Mouse (Mus musculus) frontal cortex, adult (tissue): ENCODE measurements around the gene Syt6.

Experiments used
- ATAC-seq: cut with Nextera tagmentation; 2 replicates; pipeline ENCODE4 v1.9.2; 2017; ENCODE audit warnings: mild to moderate bottlenecking, moderate library complexity, mixed read lengths; ENCODE audit not compliant: low TSS enrichment

Syt6 gene

GRCm38 (mm10) chr3:103575156-103575892 lies at the start of gene Syt6:
TSS of gene Syt6 (plus strand) at chr3:103575231.
- no peak for ATAC-seq

GRCm38 (mm10) chr3:103526201-103526704 lies 48.8 kb upstream of the Syt6 start:
- ATAC-seq, result no peak

GRCm38 (mm10) chr3:103526864-103527263 lies 48.2 kb upstream of the Syt6 start:
- no peak for ATAC-seq

- ATAC-seq, result no peak
Measured at GRCm38 (mm10) chr3:103534036-103534435, 41.0 kb upstream of the Syt6 start.

GRCm38 (mm10) chr3:103535207-103535606 lies 39.8 kb upstream of the Syt6 start:
- no peak for ATAC-seq

- ATAC-seq, result no peak
Measured at GRCm38 (mm10) chr3:103539148-103539547, 35.9 kb upstream of the Syt6 start.

- no peak for ATAC-seq
Measured at GRCm38 (mm10) chr3:103546166-103546565, 28.9 kb upstream of the Syt6 start.

GRCm38 (mm10) chr3:103546626-103547025 lies 28.4 kb upstream of the Syt6 start:
- ATAC-seq, result no peak

- no peak for ATAC-seq
Measured at GRCm38 (mm10) chr3:103550236-103550635, 24.8 kb upstream of the Syt6 start.

- ATAC-seq, result no peak
Measured at GRCm38 (mm10) chr3:103567226-103567625, 7.8 kb upstream of the Syt6 start.

GRCm38 (mm10) chr3:103572526-103572925 lies 2.5 kb upstream of the Syt6 start:
- ATAC-seq, result no peak

- ATAC-seq, result no peak
Measured at GRCm38 (mm10) chr3:103573106-103573790, 1.8 kb upstream of the Syt6 start.

GRCm38 (mm10) chr3:103573791-103574166 lies 1.3 kb upstream of the Syt6 start:
- ATAC-seq, result no peak

GRCm38 (mm10) chr3:103574566-103575155 lies 370 bp upstream of the Syt6 start:
- no peak for ATAC-seq

GRCm38 (mm10) chr3:103575893-103576641 lies 1.0 kb downstream of the Syt6 start:
- ATAC-seq, result no peak

GRCm38 (mm10) chr3:103587136-103587535 lies 12.1 kb downstream of the Syt6 start:
- ATAC-seq, result no peak

- no peak for ATAC-seq
Measured at GRCm38 (mm10) chr3:103587672-103588071, 12.6 kb downstream of the Syt6 start.

- no peak for ATAC-seq
Measured at GRCm38 (mm10) chr3:103589636-103590035, 14.6 kb downstream of the Syt6 start.

GRCm38 (mm10) chr3:103592636-103593035 lies 17.6 kb downstream of the Syt6 start:
- no peak for ATAC-seq

- no peak for ATAC-seq
Measured at GRCm38 (mm10) chr3:103593631-103594030, 18.6 kb downstream of the Syt6 start.

- no peak for ATAC-seq
Measured at GRCm38 (mm10) chr3:103595271-103595810, 20.3 kb downstream of the Syt6 start.

- no peak for ATAC-seq
Measured at GRCm38 (mm10) chr3:103597586-103597985, 22.6 kb downstream of the Syt6 start.
